Mouse (Mus musculus) thymus, postnatal 36 days (tissue): ENCODE measurements around the gene L3mbtl1.
A peak's percentile ranks its signal among the peaks of the same experiment; 100 is the strongest.

ENCODE experiments used
- DNase-seq, 2 experiments: peaks; one replicate each; pipeline ENCODE4 v3.0.0; 2022; ENCODE audit warnings: mixed read lengths in 2 of 2

Gene L3mbtl1

GRCm38 (mm10) chr2:162946964-162947363, 3.7 kb downstream of the L3mbtl1 start:
- DNase-seq: no peak

GRCm38 (mm10) chr2:162947736-162948135, 4.5 kb downstream of the L3mbtl1 start:
- DNase-seq: no peak

GRCm38 (mm10) chr2:162948221-162948620, 4.9 kb downstream of the L3mbtl1 start:
- DNase-seq: no peak

GRCm38 (mm10) chr2:162950776-162951175, 7.5 kb downstream of the L3mbtl1 start:
- DNase-seq: no peak

- no peak for DNase-seq
Observed at GRCm38 (mm10) chr2:162956843-162957242, 13.6 kb downstream of the L3mbtl1 start.

GRCm38 (mm10) chr2:162961321-162961720, 18.0 kb downstream of the L3mbtl1 start:
- no peak for DNase-seq

GRCm38 (mm10) chr2:162966734-162967133, 23.5 kb downstream of the L3mbtl1 start:
- DNase-seq: no peak

GRCm38 (mm10) chr2:162968357-162968756, 25.1 kb downstream of the L3mbtl1 start:
- DNase-seq: peak; percentile 38 to 39

GRCm38 (mm10) chr2:162969101-162969500, 25.8 kb downstream of the L3mbtl1 start:
- no peak for DNase-seq

GRCm38 (mm10) chr2:162970896-162971295, 27.6 kb downstream of the L3mbtl1 start:
- no peak for DNase-seq

- no peak for DNase-seq
Observed at GRCm38 (mm10) chr2:162972752-162973151, 29.5 kb downstream of the L3mbtl1 start.

GRCm38 (mm10) chr2:162973206-162973605, 29.9 kb downstream of the L3mbtl1 start:
- no peak for DNase-seq

GRCm38 (mm10) chr2:162973637-162974036, 30.4 kb downstream of the L3mbtl1 start:
- no peak for DNase-seq

- no peak for DNase-seq
Observed at GRCm38 (mm10) chr2:162975157-162975775, 32.0 kb downstream of the L3mbtl1 start.

GRCm38 (mm10) chr2:162976001-162976400, 32.7 kb downstream of the L3mbtl1 start:
- no peak for DNase-seq

- no peak for DNase-seq
Observed at GRCm38 (mm10) chr2:162984381-162984780, 41.1 kb downstream of the L3mbtl1 start.

GRCm38 (mm10) chr2:162985923-162986322, 42.7 kb downstream of the L3mbtl1 start:
- DNase-seq: no peak

- DNase-seq: no peak
Observed at GRCm38 (mm10) chr2:162986764-162987163, 43.5 kb downstream of the L3mbtl1 start.

- no peak for DNase-seq
Observed at GRCm38 (mm10) chr2:162987218-162987617, 43.9 kb downstream of the L3mbtl1 start, which contains the start of gene Sgk2. TSS of gene Sgk2 (plus strand) at chr2:162987330.

GRCm38 (mm10) chr2:162988235-162988634, 45.0 kb downstream of the L3mbtl1 start:
- no peak for DNase-seq

GRCm38 (mm10) chr2:162991394-162992083, 48.3 kb downstream of the L3mbtl1 start:
- DNase-seq: no peak

- no peak for DNase-seq
Observed at GRCm38 (mm10) chr2:162992084-162992437, 48.8 kb downstream of the L3mbtl1 start.

GRCm38 (mm10) chr2:162993881-162994616, 50.8 kb downstream of the L3mbtl1 start:
- no peak for DNase-seq
